Mouse (Mus musculus): ENCODE data around the gene St3gal4.
A peak's percentile ranks its signal among the peaks of the same experiment; 100 is the strongest.
"Not testable (repeated sequence)": the region's sequence is repeated elsewhere in the genome, so short reads cannot be mapped to it uniquely, and the experiment has no call there.

Gene St3gal4

GRCm38 (mm10) chr9:35119168-35119567 lies at the start of gene St3gal4:
Gene St3gal4, minus strand, starts transcription at chr9:35119268.
- DNase-seq, result no peak

GRCm38 (mm10) chr9:35166798-35167635 lies 47.9 kb upstream of the St3gal4 start:
- no peak for DNase-seq

DNA sequence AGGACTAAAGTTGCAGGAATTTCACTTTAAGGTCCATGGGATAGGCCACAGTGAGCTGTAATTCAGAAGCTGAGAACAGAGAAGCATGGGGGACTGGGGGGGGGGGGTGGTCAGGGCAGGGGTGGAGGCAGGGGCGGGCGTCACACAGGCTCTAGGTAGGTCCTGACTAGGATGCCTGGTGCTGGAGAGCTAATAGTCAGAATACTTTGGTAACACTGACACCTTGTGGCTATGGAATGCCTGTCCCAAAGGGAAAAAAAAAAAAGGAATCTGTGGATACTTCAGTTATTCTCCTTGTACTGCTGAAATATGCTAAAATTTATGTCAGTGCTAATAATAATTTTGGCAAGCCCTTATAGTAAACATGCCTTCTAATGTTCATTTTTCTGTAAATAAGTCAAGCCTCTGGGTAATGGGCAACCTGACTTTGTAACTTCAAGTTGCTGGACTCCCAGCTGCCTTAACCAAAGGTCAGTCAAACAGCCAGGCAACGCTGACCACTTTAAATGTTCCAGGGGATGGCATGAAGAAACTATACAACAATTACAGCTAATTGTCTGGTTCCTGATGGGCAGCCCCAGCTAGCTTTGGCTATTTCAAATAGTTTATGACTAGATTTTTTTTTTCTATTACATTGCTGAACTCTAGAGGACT lies 47.2 kb upstream of the St3gal4 start:
- no peak for DNase-seq

GRCm38 (mm10) chr9:35164142-35164874 lies 45.2 kb upstream of the St3gal4 start:
- DNase-seq, result no peak

DNA sequence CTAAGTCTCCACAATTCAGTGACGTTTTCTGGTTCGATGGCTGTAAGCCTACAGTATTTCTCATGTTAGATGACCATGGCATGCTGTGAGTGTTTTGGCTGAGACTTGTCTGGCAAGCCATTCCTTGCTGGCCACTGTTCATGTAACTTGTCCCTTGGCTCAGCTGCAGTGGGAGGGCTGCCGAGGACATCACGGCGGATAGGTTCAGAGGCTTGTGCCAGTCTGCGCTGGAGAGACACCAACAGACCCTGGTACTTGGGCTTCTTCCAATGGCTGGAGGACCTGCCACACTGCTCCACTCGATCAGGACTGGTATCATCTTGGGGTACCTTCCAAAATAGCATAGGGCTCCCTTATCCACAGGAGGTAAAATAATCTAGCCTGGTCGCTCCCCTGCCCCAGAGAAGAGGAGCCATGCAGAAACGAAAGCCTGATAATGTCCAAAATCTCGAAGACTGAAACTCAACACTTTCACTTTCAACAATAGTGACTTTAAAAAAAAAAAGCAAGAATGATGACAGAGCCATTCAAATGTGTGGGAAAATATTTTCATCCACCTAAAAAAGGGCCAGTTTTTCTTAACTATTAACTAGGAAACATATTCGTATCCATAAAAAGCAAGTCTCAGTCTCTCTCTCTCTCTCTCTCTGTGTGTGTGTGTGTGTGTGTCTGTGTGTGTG lies 44.1 kb upstream of the St3gal4 start:
- peak; percentile 28 for DNase-seq

DNA sequence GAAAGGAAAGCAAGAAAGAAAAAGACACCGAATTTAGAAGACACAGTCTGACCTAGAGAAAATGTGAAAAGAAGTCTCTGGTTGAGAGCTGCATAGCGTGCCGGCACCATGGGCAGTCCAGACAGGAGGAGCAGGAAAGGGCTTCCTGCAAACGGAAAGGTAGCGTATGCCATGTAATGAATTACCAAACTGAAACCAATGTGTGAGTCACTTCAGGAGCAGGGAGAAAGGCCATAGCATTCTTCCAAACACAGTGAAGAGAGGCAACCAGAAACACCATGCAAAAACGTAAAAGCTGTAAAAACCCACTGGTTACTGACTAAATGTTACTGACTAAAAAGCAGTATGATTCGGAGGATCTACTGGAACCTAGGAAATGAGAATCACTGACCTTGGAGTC lies 42.7 kb upstream of the St3gal4 start:
- DNase-seq, result no peak

DNA sequence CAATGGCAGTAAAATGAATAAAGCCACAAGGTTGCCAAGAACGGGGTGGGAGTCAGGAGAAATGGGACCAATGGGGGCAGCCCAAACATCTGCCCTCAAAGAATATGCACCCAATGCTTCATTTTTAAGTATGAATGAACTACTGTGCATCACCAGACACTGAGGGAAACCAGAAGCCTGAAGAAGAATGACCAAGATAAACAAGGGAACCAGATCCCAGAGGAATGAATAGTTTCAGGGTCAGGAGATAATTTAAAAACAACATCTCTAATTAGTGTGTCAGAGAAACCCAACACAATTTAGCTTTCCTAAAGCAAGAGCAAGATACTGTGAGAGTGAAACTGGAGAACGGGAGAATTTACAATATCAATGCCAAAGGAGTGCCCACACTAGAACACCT lies 41.6 kb upstream of the St3gal4 start:
- no peak for DNase-seq

DNA sequence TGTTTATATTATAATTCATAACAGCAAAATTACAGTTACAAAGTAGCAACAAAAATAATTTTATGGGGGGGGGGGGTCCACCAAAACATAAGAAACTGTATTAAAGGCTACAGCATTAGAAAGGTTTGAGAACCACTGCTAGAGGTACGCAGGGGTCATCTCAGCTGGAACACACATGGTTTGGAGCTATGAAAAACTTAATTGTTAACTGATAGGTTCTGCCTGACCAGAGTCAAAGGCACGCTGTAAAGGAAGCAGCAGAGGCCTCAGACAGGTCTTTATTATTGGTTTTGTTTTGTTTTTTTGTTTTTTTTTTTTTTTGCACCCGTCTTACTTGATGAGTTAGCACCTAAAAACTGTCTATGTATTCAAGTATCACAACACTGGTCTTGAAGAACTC lies 39.4 kb upstream of the St3gal4 start:
- DNase-seq, result no peak

DNA sequence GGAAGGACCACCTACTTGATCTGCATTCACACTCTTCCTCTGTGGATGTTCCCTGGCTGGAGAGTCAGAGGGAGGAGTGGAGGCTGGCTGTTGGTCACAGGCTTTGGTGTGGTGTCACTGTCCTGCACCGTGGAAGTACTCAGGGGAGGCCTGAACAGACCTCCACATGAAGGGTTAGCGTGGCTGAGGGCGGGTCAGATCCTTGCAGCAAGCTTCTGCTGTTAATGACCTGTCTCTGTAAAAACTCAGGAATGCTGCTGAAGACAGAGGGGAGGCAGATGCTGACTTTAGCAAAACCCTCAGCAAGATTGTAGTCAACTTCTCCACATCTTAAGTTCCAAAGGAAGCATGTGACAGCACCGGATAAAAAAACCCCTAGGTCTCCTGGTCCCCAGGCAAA lies 37.8 kb upstream of the St3gal4 start:
- DNase-seq, result no peak

- peak; percentile 45 for DNase-seq
Observed at GRCm38 (mm10) chr9:35156002-35156710, 37.1 kb upstream of the St3gal4 start.

- DNase-seq, result no peak
Observed at GRCm38 (mm10) chr9:35152923-35153322, 33.9 kb upstream of the St3gal4 start.

DNA sequence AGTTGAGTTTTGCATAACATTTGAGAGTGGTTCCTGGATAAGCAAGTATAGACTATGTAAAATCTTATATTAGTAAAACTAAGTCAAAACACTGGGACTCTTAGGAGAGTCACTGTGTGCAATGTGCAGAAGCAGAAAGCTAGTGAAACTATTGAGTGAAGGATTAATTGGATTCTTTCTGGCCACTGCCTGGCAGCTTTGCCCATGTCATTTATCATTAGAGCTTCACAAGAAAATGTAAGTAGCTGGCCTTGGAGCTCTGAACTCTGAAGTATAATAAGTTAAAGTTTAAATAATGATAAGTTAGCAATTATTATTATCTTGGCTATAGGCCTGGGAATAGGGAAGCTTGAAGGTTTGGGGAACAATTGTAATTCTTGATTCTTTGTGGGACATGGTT lies 29.8 kb upstream of the St3gal4 start:
- not testable (repeated sequence) for DNase-seq

DNA sequence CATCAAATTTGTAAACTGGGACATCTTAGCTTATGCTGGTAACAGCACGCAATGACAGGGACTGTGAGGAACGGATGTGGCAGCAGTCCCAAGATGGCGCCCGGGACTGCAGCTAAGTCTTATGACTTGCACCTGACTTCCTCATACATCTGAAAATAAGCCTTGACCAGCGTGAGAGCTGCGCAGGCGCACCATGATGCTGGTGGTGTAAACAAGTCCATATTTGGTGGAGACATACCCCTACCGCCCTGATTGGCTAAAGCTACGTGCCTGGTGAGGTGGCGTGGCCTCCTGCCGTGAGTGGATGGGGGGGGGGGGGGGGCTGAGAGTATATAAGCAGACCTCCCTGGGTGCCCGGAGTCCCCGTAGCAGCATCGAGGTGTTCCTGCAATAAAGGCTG lies 28.2 kb upstream of the St3gal4 start:
- DNase-seq, result not testable (repeated sequence)

DNA sequence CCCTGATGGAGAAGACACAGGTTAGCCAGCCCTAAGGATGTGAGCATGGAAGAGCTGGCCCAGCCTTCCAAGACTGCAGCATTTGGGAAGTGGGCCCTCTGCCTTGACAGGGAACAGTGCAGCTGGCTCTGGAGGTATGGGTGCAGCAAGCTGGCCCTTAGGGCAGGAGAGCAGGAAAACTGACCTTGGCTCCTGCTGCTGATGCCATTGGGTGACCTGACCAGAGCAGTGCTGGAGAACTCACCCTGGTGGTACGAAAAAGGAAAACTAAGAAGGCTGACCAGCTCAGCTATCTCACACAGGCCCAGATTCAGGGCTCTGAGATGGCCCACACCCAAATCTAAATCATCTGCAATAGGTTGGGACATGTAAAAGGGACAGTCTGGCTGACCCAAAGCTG lies 26.8 kb upstream of the St3gal4 start:
- DNase-seq, result no peak

- no peak for DNase-seq
Observed at GRCm38 (mm10) chr9:35145118-35145517, 26.1 kb upstream of the St3gal4 start.

GRCm38 (mm10) chr9:35142221-35142620 lies 23.2 kb upstream of the St3gal4 start:
- DNase-seq, result no peak

DNA sequence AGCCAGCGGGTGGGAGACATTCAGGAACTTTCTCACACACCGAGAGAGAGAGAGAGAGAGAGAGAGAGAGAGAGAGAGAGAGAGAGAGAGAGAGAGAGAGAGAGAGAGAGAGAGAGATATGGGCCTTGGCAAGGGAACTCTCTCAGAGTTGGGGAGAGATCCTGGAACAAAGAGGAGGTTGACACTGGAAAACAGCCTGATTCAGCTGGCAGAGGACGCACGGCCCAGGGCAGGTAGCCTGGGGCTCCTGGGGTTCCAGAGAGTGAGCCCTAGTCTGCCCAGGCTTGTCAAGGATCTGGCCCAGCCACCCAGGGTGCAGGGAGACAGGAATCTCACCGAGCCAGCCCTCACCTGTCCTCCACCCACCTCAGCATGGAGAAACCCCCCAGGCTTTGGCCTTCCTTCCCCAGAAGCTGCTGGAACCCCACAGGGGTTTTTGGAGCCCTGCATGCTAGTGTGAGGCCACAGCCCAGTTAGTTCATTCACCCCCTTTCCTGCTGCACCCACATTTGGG lies 20.2 kb upstream of the St3gal4 start:
- DNase-seq, result no peak

DNA sequence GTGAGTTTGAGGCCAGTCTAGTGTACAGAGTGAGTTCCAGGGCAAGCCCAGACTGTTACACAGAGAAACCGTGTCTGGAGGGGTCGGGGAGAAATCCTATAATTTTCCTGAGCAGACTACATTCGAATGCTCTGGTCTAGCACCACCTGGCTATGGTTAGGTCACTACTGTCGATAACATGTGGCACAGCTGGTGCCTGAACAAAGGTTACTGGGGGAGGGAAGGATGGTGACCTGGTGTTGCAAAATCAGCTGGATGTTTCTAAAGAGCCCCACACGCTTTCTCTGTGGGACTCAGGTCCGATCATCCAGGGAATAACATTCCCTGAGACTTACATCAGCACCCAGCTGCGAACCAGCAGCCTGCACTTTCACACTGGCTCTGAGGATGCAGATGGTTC lies 19.0 kb upstream of the St3gal4 start:
- no peak for DNase-seq

- DNase-seq, result peak; percentile 19
Observed at GRCm38 (mm10) chr9:35135575-35135974, 16.5 kb upstream of the St3gal4 start.

GRCm38 (mm10) chr9:35131637-35132397 lies 12.7 kb upstream of the St3gal4 start:
- DNase-seq, result peak; percentile 63

DNA sequence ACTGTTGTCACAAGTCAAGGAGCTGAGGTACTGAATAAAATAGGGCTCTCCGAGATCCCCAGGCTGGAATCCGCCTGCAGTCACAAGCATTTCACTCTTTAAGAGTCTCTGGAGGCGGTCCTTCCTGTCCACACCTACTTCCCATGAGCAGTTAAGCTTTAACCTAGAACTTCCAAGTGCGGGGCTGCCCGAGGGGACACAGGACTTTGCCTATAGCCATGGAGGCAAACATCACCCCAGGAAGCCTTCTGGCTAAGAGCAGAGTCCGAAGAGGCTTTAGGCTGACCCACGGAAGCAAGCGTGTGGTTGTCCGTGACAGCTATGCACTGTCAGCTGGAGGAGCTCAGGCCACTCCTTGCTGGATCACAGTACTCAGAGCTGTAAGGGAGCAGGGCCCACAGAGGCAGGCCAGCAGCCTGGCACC lies 9.9 kb upstream of the St3gal4 start:
- DNase-seq, result no peak

Measured in right cerebral cortex, adult 18-20 months (tissue).